Mouse (Mus musculus): Measurements from ENCODE around the gene Sh3rf3. TPM values are rescaled to one million over a fixed set of nuclear protein-coding genes. Genes with fewer than 3 reads are reported as not detected.

The Sh3rf3 gene
- polyA plus RNA-seq, 1 experiment from 2014 or later, result 0.23 TPM

GRCm38 (mm10) chr10:58855199-58855751 lies 42.1 kb downstream of the Sh3rf3 start:
- Histone ChIP-seq H3K27me3 (replicated peaks) (peaks cover 15% of the 10 kb centered on the region), H3K4me2 (peak overlapping the region; percentile 55; the same call in 1 of the 2 replicates), H3K9ac (peak overlapping the region; percentile 37; the same call in 1 of the 2 replicates), H3K27ac (replicated peaks) (peak overlapping the region; percentile 24; the same call in 1 of the 2 replicates), H3K9me3 (no peaks in the 10 kb centered on the region), H3K4me1 (peaks cover 14% of the 10 kb centered on the region), H3K4me3 (no peak overlapping the region), H3K36me3 (no peaks in the 10 kb centered on the region)
- no peak for ATAC-seq (ENCODE audit: extremely low read depth, insufficient number of reproducible peaks, low FRiP score, low TSS enrichment)
- WGBS, result 19% methylated on average over 5 of the region's 5 CpGs

- Histone ChIP-seq H3K36me3 (no peaks in the 10 kb centered on the region), H3K27me3 (replicated peaks) (peaks cover 15% of the 10 kb centered on the region), H3K9me3 (no peaks in the 10 kb centered on the region), H3K4me2 (no peak overlapping the region), H3K4me1 (peaks cover 14% of the 10 kb centered on the region), H3K27ac (replicated peaks) (no peak overlapping the region), H3K4me3 (no peak overlapping the region), H3K9ac (no peak overlapping the region)
- 62% methylated on average over 9 of the region's 9 CpGs for WGBS
- no peak for ATAC-seq (ENCODE audit: extremely low read depth, insufficient number of reproducible peaks, low FRiP score, low TSS enrichment)
Measured at GRCm38 (mm10) chr10:58855814-58856213, 42.7 kb downstream of the Sh3rf3 start.

- Histone ChIP-seq H3K4me1 (peaks cover 14% of the 10 kb centered on the region), H3K4me2 (no peak overlapping the region), H3K27me3 (replicated peaks) (peaks cover 15% of the 10 kb centered on the region), H3K36me3 (no peaks in the 10 kb centered on the region), H3K9ac (no peak overlapping the region), H3K4me3 (no peak overlapping the region), H3K9me3 (no peaks in the 10 kb centered on the region), H3K27ac (replicated peaks) (no peak overlapping the region)
- no peak for ATAC-seq (ENCODE audit: extremely low read depth, insufficient number of reproducible peaks, low FRiP score, low TSS enrichment)
Measured at GRCm38 (mm10) chr10:58856742-58857141, 43.6 kb downstream of the Sh3rf3 start.

GRCm38 (mm10) chr10:58864735-58865134 lies 51.6 kb downstream of the Sh3rf3 start:
- no peaks in the 10 kb centered on the region for H3K36me3 ChIP-seq
- no peak for ATAC-seq (ENCODE audit: extremely low read depth, insufficient number of reproducible peaks, low FRiP score, low TSS enrichment)
- H3K27me3 ChIP-seq (replicated peaks), result no peaks in the 10 kb centered on the region
- no peak overlapping the region for H3K4me3 ChIP-seq
- 64% methylated on average over 2 of the region's 2 CpGs for WGBS
- H3K4me2 ChIP-seq, result no peak overlapping the region
- H3K9ac ChIP-seq, result no peak overlapping the region
- H3K4me1 ChIP-seq, result no peaks in the 10 kb centered on the region
- H3K9me3 ChIP-seq, result no peaks in the 10 kb centered on the region
- no peak overlapping the region for H3K27ac ChIP-seq (replicated peaks)

GRCm38 (mm10) chr10:58867536-58867935 lies 54.4 kb downstream of the Sh3rf3 start:
- Histone ChIP-seq H3K27ac (replicated peaks) (no peak overlapping the region), H3K9ac (no peak overlapping the region), H3K27me3 (replicated peaks) (no peaks in the 10 kb centered on the region), H3K36me3 (no peaks in the 10 kb centered on the region), H3K4me2 (no peak overlapping the region), H3K9me3 (no peaks in the 10 kb centered on the region), H3K4me1 (no peaks in the 10 kb centered on the region), H3K4me3 (no peak overlapping the region)
- WGBS, result 70% methylated on average over 2 of the region's 2 CpGs
- ATAC-seq (ENCODE audit: extremely low read depth, insufficient number of reproducible peaks, low FRiP score, low TSS enrichment), result no peak

- no peak for ATAC-seq (ENCODE audit: extremely low read depth, insufficient number of reproducible peaks, low FRiP score, low TSS enrichment)
- Histone ChIP-seq H3K4me2 (no peak overlapping the region), H3K9me3 (no peaks in the 10 kb centered on the region), H3K27ac (replicated peaks) (no peak overlapping the region), H3K9ac (no peak overlapping the region), H3K36me3 (no peaks in the 10 kb centered on the region), H3K27me3 (replicated peaks) (no peaks in the 10 kb centered on the region), H3K4me1 (no peaks in the 10 kb centered on the region), H3K4me3 (no peak overlapping the region)
- 82% methylated on average over 1 of the region's 1 CpGs for WGBS
Measured at GRCm38 (mm10) chr10:58869836-58870235, 56.7 kb downstream of the Sh3rf3 start.

GRCm38 (mm10) chr10:58871149-58871820 lies 58.1 kb downstream of the Sh3rf3 start:
- Histone ChIP-seq H3K4me1 (no peaks in the 10 kb centered on the region), H3K9me3 (no peaks in the 10 kb centered on the region), H3K9ac (no peak overlapping the region), H3K4me2 (no peak overlapping the region), H3K36me3 (no peaks in the 10 kb centered on the region), H3K27ac (replicated peaks) (no peak overlapping the region), H3K27me3 (replicated peaks) (no peaks in the 10 kb centered on the region), H3K4me3 (no peak overlapping the region)
- 63% methylated on average over 10 of the region's 10 CpGs for WGBS
- ATAC-seq (ENCODE audit: extremely low read depth, insufficient number of reproducible peaks, low FRiP score, low TSS enrichment), result no peak

GRCm38 (mm10) chr10:58871821-58872577 lies 58.8 kb downstream of the Sh3rf3 start:
- H3K9me3 ChIP-seq, result peaks cover 4% of the 10 kb centered on the region; the same call in 1 of the 2 replicates
- no peak overlapping the region for H3K9ac ChIP-seq
- H3K4me1 ChIP-seq, result no peaks in the 10 kb centered on the region
- no peak overlapping the region for H3K4me3 ChIP-seq
- no peak for ATAC-seq (ENCODE audit: extremely low read depth, insufficient number of reproducible peaks, low FRiP score, low TSS enrichment)
- H3K36me3 ChIP-seq, result no peaks in the 10 kb centered on the region
- H3K4me2 ChIP-seq, result no peak overlapping the region
- H3K27me3 ChIP-seq (replicated peaks), result no peaks in the 10 kb centered on the region
- 75% methylated on average over 7 of the region's 7 CpGs for WGBS
- no peak overlapping the region for H3K27ac ChIP-seq (replicated peaks)

DNA sequence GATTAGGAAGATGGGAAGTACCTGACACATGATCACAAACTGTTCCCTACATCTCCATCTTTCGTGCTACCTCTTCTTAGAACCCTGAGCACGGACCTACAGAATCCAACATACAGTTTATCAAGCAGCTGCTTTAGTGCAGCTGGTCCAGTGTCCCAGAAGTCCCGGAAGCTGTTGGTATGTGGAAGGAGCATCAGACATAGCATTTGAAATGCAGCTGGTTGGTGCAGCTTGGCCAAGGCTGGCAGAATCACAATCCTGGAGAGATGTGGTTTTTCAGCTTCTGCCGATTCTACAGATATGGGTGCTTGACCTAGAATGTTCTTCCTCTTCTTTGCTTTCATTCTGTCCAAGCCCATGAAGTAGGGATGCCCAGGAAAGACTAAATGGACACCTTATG lies 64.7 kb downstream of the Sh3rf3 start:
- H3K27ac ChIP-seq (replicated peaks), result no peak overlapping the region
- 80% methylated on average over 4 of the region's 4 CpGs for WGBS
- no peak for ATAC-seq (ENCODE audit: extremely low read depth, insufficient number of reproducible peaks, low FRiP score, low TSS enrichment)
- H3K4me3 ChIP-seq, result no peak overlapping the region
- no peak overlapping the region for H3K4me2 ChIP-seq
- H3K4me1 ChIP-seq, result no peaks in the 10 kb centered on the region
- no peaks in the 10 kb centered on the region for H3K36me3 ChIP-seq
- H3K27me3 ChIP-seq (replicated peaks), result no peaks in the 10 kb centered on the region
- no peak overlapping the region for H3K9ac ChIP-seq
- peaks cover 4% of the 10 kb centered on the region; the same call in 1 of the 2 replicates for H3K9me3 ChIP-seq

GRCm38 (mm10) chr10:58878636-58879035 lies 65.5 kb downstream of the Sh3rf3 start:
- no peak overlapping the region for H3K4me3 ChIP-seq
- no peak overlapping the region for H3K9ac ChIP-seq
- H3K36me3 ChIP-seq, result no peaks in the 10 kb centered on the region
- no peak for ATAC-seq (ENCODE audit: extremely low read depth, insufficient number of reproducible peaks, low FRiP score, low TSS enrichment)
- no peaks in the 10 kb centered on the region for H3K4me1 ChIP-seq
- H3K27ac ChIP-seq (replicated peaks), result no peak overlapping the region
- H3K27me3 ChIP-seq (replicated peaks), result no peaks in the 10 kb centered on the region
- peaks cover 4% of the 10 kb centered on the region; the same call in 1 of the 2 replicates for H3K9me3 ChIP-seq
- no peak overlapping the region for H3K4me2 ChIP-seq
- WGBS, result 75% methylated on average over 4 of the region's 4 CpGs

DNA sequence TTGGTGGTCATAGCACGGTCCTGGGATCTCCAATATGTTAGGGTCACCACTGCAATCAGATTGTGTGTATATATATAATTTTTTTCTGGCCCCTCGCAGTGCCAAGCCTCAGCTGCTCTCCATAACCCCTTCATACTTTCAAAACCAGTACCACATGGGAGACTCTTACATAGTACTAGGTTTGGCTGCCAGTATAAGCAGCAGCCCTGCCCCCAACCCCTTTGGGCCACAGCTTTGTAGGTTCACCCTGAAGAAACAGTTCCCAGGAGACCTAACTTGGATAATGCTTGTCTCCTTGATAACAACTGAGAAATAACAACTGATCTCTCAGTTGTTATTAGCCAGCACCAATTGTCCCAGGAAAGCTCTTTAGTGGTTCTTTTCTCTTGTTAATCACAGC lies 69.6 kb downstream of the Sh3rf3 start:
- Histone ChIP-seq H3K27ac (replicated peaks) (no peak overlapping the region), H3K4me2 (no peak overlapping the region), H3K27me3 (replicated peaks) (peaks cover 3% of the 10 kb centered on the region; the same call in 1 of the 2 replicates), H3K9ac (no peak overlapping the region), H3K9me3 (no peaks in the 10 kb centered on the region), H3K4me3 (no peak overlapping the region), H3K4me1 (no peaks in the 10 kb centered on the region), H3K36me3 (no peaks in the 10 kb centered on the region)
- WGBS, result 72% methylated on average over 2 of the region's 2 CpGs
- no peak for ATAC-seq (ENCODE audit: extremely low read depth, insufficient number of reproducible peaks, low FRiP score, low TSS enrichment)

All from heart, embryonic 13.5 days (tissue).